Mouse (Mus musculus) limb, embryonic 15.5 days (tissue): ENCODE results near the gene Cd36. TPM values are rescaled to one million over a fixed set of nuclear protein-coding genes. Genes with fewer than 3 reads are reported as not detected.
A peak's percentile ranks its signal among the peaks of the same experiment; 100 is the strongest.

Experiments used
- ATAC-seq: fragments of 200-750 bp; cut with Nextera tagmentation; 2 replicates; pipeline ENCODE4 v1.8.0; 2017; ENCODE audit warnings: low read depth, moderate TSS enrichment; ENCODE audit not compliant: insufficient number of reproducible peaks, low FRiP score, low TSS enrichment
- H3K27ac ChIP-seq: fragments of 300-500 bp; sonication (generic); 2 replicates; pipeline ENCODE4 v1.5.1; 2015; ENCODE audit warnings: moderate library complexity, mild to moderate bottlenecking, inconsistent platforms
- H3K27me3 ChIP-seq: fragments of 300-500 bp; sonication (generic); 2 replicates; pipeline ENCODE4 v1.6.1; 2015; ENCODE audit warnings: inconsistent platforms
- H3K36me3 ChIP-seq: fragments of 300-500 bp; sonication (generic); 2 replicates; pipeline ENCODE4 v1.6.1; 2015; ENCODE audit warnings: inconsistent platforms
- H3K4me1 ChIP-seq: fragments of 300-500 bp; sonication (generic); 2 replicates; pipeline ENCODE4 v1.6.1; 2015; ENCODE audit warnings: inconsistent platforms
- H3K4me2 ChIP-seq: fragments of 300-500 bp; sonication (generic); 2 replicates; pipeline ENCODE4 v1.6.1; 2015; ENCODE audit warnings: mild to moderate bottlenecking, inconsistent platforms
- H3K4me3 ChIP-seq: fragments of 300-500 bp; sonication (generic); 2 replicates; pipeline ENCODE4 v1.5.1; 2015; ENCODE audit warnings: mild to moderate bottlenecking, inconsistent platforms
- H3K9ac ChIP-seq: fragments of 300-500 bp; sonication (generic); 2 replicates; pipeline ENCODE4 v1.6.1; 2015; ENCODE audit warnings: inconsistent platforms
- H3K9me3 ChIP-seq: fragments of 300-500 bp; sonication (generic); 2 replicates; pipeline ENCODE4 v1.6.1; 2016; ENCODE audit warnings: inconsistent platforms
- WGBS: fragments of 180-500 bp; shearing (Covaris S2); methylation state at CpG from one replicate; pipeline ENCODE4 v1.1.7; 2015; 5-methylcytosine and 5-hydroxymethylcytosine counted together
- polyA plus RNA-seq: library from polyadenylated mRNA; unstranded; fragments of >200 nt; fragmentation: Nextera tagmentation; extraction: Ambion mirVana; gene quantifications from 2 replicates; pipeline ENCODE4 v1.2.1, GENCODE M21; 2015

The Cd36 gene
- polyA plus RNA-seq, 1 experiment from 2014 or later = 32.3 TPM

DNA sequence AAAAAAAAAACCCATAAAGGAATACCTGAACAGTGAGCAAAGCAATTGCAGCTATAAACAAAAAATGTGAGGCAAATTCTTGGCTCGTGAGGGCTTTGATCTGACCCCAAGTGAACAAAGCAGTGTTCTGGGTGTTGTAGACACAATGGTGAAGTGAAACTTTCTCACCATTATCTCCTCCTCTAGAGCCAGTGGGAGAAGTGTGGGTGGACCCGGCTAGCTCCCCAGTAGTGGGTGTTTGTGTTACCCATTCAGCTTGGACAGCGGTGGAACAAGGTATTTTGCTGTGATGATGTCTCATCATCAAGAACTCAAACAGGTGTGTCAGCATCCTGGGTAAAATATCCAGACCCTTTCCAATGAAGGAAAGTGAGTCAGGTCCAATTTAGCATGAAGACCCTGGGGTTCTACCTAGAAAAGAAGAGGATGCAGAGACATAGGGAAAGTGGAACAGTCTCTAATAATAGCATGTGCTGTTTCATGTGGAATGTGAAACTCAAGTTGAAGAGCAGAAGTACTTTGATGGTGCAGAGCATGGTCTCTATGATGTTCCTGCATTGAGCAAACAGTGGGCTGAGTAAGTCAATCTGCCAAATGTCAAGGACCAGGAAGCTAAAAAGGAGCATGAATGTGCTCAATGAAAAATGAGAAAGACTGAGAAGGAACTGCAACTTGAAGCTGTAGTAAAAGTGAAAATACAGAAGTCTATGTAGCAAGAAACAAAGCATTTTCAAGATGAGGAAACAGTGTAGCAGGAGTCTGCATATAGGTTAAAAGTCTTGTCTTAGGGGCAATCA lies 34.3 kb downstream of the Cd36 start:
- no peak overlapping the region for H3K4me3 ChIP-seq
- H3K4me1 ChIP-seq = no peaks in the 10 kb centered on the region
- WGBS = 77% methylated on average over 3 of the region's 3 CpGs
- no peak overlapping the region for H3K4me2 ChIP-seq
- H3K27me3 ChIP-seq = no peaks in the 10 kb centered on the region
- H3K27ac ChIP-seq = no peak overlapping the region
- H3K9ac ChIP-seq = no peak overlapping the region
- no peak for ATAC-seq
- no peaks in the 10 kb centered on the region for H3K36me3 ChIP-seq
- no peaks in the 10 kb centered on the region for H3K9me3 ChIP-seq

DNA sequence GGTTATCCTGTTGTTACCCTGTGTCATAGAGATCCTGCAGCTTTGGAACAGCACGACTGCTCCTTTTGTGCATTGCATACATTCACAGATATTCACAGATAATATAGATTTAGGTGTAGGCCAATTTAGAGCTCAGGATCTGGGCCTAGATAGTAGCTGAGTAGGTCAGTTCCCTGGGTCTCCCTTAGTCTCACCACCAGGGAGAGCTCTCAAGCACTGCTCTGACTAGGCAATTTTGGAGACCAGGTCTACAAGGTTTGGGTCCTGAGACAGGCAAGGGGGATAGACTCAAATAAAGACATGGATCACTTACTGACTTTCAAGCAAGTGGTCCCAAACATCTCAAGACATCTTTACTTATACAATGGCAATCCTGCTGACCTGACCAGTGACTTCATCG lies 38.0 kb downstream of the Cd36 start:
- Histone ChIP-seq H3K4me2 (no peak overlapping the region), H3K9ac (no peak overlapping the region), H3K4me3 (no peak overlapping the region), H3K4me1 (no peaks in the 10 kb centered on the region), H3K9me3 (no peaks in the 10 kb centered on the region), H3K36me3 (no peaks in the 10 kb centered on the region), H3K27me3 (no peaks in the 10 kb centered on the region), H3K27ac (no peak overlapping the region)
- WGBS = 84% methylated on average over 2 of the region's 2 CpGs
- ATAC-seq = no peak

DNA sequence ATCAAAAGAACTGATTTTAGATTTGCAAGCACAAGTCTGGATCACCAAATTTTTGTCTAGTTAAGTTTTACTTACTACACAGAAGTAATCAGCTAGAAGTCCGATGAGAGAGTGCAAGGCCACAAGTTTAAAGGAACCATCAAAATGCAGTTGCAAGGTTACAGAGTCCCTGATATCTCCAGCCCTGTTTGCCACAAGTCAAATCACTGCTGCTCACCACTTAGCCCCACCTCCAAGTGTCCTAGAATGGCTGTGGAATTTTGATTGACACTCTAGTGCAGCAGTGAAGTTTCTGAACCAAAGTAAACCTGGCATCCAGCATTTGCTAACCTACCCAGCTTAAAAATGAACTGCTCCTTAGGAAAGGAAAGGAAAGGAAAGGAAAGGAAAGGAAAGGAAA lies 39.0 kb downstream of the Cd36 start:
- Histone ChIP-seq H3K9me3 (no peaks in the 10 kb centered on the region), H3K27me3 (no peaks in the 10 kb centered on the region), H3K36me3 (no peaks in the 10 kb centered on the region), H3K4me1 (no peaks in the 10 kb centered on the region), H3K4me3 (no peak overlapping the region), H3K27ac (no peak overlapping the region), H3K4me2 (no peak overlapping the region), H3K9ac (no peak overlapping the region)
- WGBS = 71% methylated on average over 1 of the region's 1 CpGs
- no peak for ATAC-seq

DNA sequence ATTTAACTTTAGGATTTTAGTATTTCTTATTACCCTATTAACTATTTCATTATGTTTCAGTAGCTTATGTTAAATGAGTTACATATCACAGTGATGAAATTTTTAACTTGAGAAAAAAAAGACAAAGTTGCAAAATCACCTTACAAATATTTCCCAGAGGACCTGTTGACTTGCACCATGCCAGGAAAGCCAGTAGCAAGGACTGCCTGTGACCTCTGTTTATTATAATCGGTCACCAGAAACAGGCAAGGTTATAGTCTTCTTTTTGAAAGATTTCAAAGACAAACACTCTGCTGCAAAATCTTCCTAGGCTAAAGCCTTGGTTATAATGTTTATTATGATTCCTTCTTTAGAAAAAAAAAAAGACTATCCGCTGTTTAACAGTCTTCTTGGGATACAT lies 39.9 kb downstream of the Cd36 start:
- H3K4me1 ChIP-seq = peaks cover under 1% of the 10 kb centered on the region; the same call in 1 of the 2 replicates
- no peak overlapping the region for H3K4me2 ChIP-seq
- no peaks in the 10 kb centered on the region for H3K36me3 ChIP-seq
- H3K27me3 ChIP-seq = no peaks in the 10 kb centered on the region
- ATAC-seq = no peak
- no peak overlapping the region for H3K4me3 ChIP-seq
- H3K27ac ChIP-seq = no peak overlapping the region
- no peak overlapping the region for H3K9ac ChIP-seq
- 89% methylated on average over 2 of the region's 2 CpGs for WGBS
- no peaks in the 10 kb centered on the region for H3K9me3 ChIP-seq

DNA sequence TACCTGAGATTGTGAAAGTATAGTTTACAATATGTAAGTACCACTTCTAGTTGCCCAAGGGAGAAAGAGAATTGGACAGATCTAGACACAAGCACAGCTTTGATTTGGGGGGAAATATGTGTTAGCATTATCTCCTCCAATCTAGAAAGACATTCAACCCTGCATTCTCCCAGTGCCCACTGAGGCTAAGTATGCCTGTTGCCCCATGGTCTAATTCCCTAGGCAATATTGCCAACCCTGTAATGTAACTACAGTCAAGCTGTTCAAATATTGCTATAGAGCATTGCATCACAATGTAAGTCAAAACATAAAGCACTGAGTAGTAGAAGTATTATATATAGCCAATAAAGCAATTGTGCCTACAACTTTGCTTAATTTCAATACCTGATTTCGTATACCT lies 40.3 kb downstream of the Cd36 start:
- WGBS = 80% methylated on average over 1 of the region's 1 CpGs
- H3K36me3 ChIP-seq = no peaks in the 10 kb centered on the region
- no peaks in the 10 kb centered on the region for H3K27me3 ChIP-seq
- no peak overlapping the region for H3K4me3 ChIP-seq
- H3K4me1 ChIP-seq = peaks cover 2% of the 10 kb centered on the region; the same call in 1 of the 2 replicates
- H3K9ac ChIP-seq = no peak overlapping the region
- H3K4me2 ChIP-seq = no peak overlapping the region
- no peak for ATAC-seq
- no peak overlapping the region for H3K27ac ChIP-seq
- no peaks in the 10 kb centered on the region for H3K9me3 ChIP-seq

DNA sequence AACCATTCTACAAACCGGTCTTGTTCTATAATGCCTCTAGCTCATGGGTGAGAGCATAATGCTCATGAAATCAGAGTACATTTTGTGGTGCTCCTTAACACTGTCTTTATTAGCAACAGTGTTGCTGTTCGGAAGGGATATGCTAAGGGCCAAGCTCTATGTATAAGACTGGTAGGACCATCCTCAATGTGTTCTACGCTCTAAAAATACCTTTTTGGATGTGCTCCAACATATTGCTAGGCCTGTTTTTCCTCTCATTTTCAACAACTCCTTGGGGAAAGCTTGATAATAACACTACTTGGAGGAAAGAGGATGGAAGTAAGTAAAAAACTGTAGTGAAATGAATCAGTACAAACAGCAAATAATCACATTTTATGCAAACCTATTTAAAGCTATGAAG lies 44.7 kb downstream of the Cd36 start:
- H3K27ac ChIP-seq = peak overlapping the region; percentile 12; the same call in 1 of the 2 replicates

DNA sequence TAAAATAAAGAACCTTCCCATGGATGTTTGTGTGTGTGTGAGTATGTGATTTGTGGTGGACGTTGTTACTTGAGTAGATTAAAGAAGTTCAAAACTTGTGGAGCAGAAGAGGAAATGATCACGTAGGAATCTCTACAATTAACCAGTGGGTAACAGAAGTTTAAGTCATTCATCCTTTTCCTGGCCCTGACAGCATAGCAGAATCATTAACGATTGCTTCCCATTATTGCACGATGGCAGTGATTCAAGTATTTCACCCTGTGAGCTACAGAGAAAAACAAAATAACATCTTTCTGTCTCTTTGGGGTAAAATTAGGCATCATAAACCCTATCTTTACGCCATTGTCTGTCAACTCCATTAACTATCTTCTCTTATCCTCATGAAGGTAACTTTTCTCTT lies 45.3 kb downstream of the Cd36 start:
- WGBS = 58% methylated on average over 5 of the region's 5 CpGs
- no peak overlapping the region for H3K4me2 ChIP-seq
- peaks cover 2% of the 10 kb centered on the region; the same call in 1 of the 2 replicates for H3K4me1 ChIP-seq
- ATAC-seq = no peak
- H3K9me3 ChIP-seq = no peaks in the 10 kb centered on the region
- H3K27me3 ChIP-seq = no peaks in the 10 kb centered on the region
- no peak overlapping the region for H3K4me3 ChIP-seq
- no peak overlapping the region for H3K27ac ChIP-seq
- no peak overlapping the region for H3K9ac ChIP-seq
- no peaks in the 10 kb centered on the region for H3K36me3 ChIP-seq

More for the DNA sequence above, 44.7 kb downstream of the Cd36 start:
- 57% methylated on average over 3 of the region's 3 CpGs for WGBS
- Histone ChIP-seq H3K9ac (no peak overlapping the region), H3K4me2 (no peak overlapping the region), H3K4me3 (no peak overlapping the region), H3K9me3 (no peaks in the 10 kb centered on the region), H3K36me3 (no peaks in the 10 kb centered on the region), H3K4me1 (peaks cover 2% of the 10 kb centered on the region; the same call in 1 of the 2 replicates), H3K27me3 (no peaks in the 10 kb centered on the region)
- ATAC-seq = no peak

- no peak overlapping the region for H3K27ac ChIP-seq
These were observed 46.4 kb downstream of the Cd36 start for GRCm38 (mm10) chr5:17842111-17842729.

GRCm38 (mm10) chr5:17839549-17839948 lies 49.1 kb downstream of the Cd36 start:
- H3K36me3 ChIP-seq = no peaks in the 10 kb centered on the region
- H3K27ac ChIP-seq = no peak overlapping the region
- no peak overlapping the region for H3K4me3 ChIP-seq
- no peaks in the 10 kb centered on the region for H3K9me3 ChIP-seq
- H3K4me2 ChIP-seq = no peak overlapping the region
- 49% methylated on average over 2 of the region's 2 CpGs for WGBS
- ATAC-seq = no peak
- H3K4me1 ChIP-seq = peaks cover 2% of the 10 kb centered on the region; the same call in 1 of the 2 replicates
- no peaks in the 10 kb centered on the region for H3K27me3 ChIP-seq
- no peak overlapping the region for H3K9ac ChIP-seq

More at GRCm38 (mm10) chr5:17842111-17842729, 46.4 kb downstream of the Cd36 start:
- no peaks in the 10 kb centered on the region for H3K27me3 ChIP-seq
- H3K4me2 ChIP-seq = no peak overlapping the region
- ATAC-seq = no peak
- H3K4me3 ChIP-seq = no peak overlapping the region
- H3K4me1 ChIP-seq = peaks cover 2% of the 10 kb centered on the region; the same call in 1 of the 2 replicates
- 75% methylated on average over 7 of the region's 7 CpGs for WGBS
- no peak overlapping the region for H3K9ac ChIP-seq
- no peaks in the 10 kb centered on the region for H3K36me3 ChIP-seq
- H3K9me3 ChIP-seq = no peaks in the 10 kb centered on the region

DNA sequence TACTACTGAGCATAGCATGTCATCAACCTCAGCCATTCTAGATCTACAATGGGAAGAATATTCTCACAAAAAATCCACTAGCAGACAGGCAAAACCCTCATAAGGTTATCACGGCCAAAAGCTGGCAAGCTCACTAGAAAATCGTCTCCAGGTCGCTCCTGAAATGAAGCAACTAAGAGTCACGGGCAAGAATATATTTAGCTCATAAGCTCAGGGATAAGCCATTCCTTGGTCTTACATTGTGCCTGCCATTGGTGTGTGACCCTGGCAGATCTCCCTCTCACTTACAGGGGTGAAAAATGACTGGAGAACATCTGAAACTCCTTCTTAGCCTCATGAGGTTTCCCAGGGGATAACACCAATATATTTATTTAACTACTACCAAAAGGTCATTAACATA lies 52.2 kb downstream of the Cd36 start:
- Histone ChIP-seq H3K27me3 (no peaks in the 10 kb centered on the region), H3K36me3 (no peaks in the 10 kb centered on the region), H3K4me1 (no peaks in the 10 kb centered on the region), H3K9ac (no peak overlapping the region), H3K27ac (no peak overlapping the region), H3K4me3 (no peak overlapping the region), H3K4me2 (no peak overlapping the region), H3K9me3 (no peaks in the 10 kb centered on the region)
- 81% methylated on average over 4 of the region's 4 CpGs for whole genome bisulfite sequencing
- ATAC-seq = no peak

GRCm38 (mm10) chr5:17835302-17836097 lies 53.1 kb downstream of the Cd36 start:
- no peak for ATAC-seq
- WGBS = 32% methylated on average over 4 of the region's 4 CpGs
- H3K36me3 ChIP-seq = no peaks in the 10 kb centered on the region
- no peaks in the 10 kb centered on the region for H3K9me3 ChIP-seq
- H3K4me3 ChIP-seq = no peak overlapping the region
- H3K9ac ChIP-seq = no peak overlapping the region
- H3K4me2 ChIP-seq = no peak overlapping the region
- no peak overlapping the region for H3K27ac ChIP-seq
- H3K4me1 ChIP-seq = no peaks in the 10 kb centered on the region
- no peaks in the 10 kb centered on the region for H3K27me3 ChIP-seq

DNA sequence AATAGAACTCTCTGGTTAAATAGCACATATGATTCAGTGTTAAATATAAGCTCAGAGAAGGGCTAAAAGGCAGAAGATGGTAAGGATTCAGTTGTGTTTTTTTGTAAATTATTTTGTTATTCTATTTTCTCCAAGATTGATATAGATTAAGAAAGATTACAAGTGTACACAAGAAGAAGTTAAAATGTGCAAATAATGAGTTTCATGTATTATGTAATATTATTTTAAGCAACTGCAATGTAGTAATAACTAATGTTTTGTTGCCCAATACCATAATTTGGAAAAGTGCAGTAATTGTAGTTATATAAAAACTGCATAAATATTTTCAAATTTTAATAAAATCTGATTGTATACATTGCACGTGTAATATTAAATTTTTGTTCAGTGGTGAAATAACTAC lies 54.8 kb downstream of the Cd36 start:
- Histone ChIP-seq H3K9me3 (no peaks in the 10 kb centered on the region), H3K27me3 (no peaks in the 10 kb centered on the region), H3K27ac (no peak overlapping the region), H3K4me1 (0 out of 2 replicates have a peak, but pooled peaks cover 2% of the 10 kb centered on the region), H3K9ac (no peak overlapping the region), H3K4me2 (no peak overlapping the region), H3K4me3 (no peak overlapping the region), H3K36me3 (no peaks in the 10 kb centered on the region)
- ATAC-seq = no peak
- 77% methylated on average over 1 of the region's 1 CpGs for WGBS
